Mouse (Mus musculus): ENCODE data around the gene Colec11.

- no peak for TF ChIP-seq CTCF (IDR thresholded peaks at IDR 0.05; ENCODE audit: low read depth)
- no peak for TF ChIP-seq EP300 (optimal IDR thresholded peaks at IDR 0.05)
These were observed 11.9 kb upstream of the Colec11 start for GRCm38 (mm10) chr12:28635058-28635534.
